In the genomic region with DNA sequence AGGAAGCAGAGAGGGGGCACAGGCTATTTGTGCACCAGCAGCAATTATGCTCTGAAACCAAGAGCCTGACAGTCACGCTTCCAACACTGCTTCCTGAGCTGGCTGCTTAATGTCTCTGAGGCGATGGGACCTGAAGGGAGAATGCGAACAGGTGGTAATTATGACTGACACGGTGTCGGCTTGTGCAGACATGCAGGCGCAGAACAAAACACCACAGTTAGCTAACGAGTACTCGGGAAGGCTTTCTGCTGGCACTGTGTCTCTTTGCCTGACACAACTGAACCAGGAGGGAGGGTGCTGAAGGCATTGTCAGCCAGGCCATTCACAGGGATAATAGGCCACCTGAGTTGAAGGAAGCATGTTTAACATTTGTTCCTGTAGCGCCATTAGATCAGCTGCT, we compare ENCODE assay signal across 21 mouse cellular contexts.
A peak's percentile ranks its signal among the peaks of the same experiment; 100 is the strongest.
DNase-seq lines count a peak whose midpoint lies in the region; ATAC-seq and TF ChIP-seq lines count a peak whose summit lies in the region.
"Had no signal": no experiment of that assay in that cellular context is flagged by ENCODE, and none has a peak within 500 bp of the region (broad histone marks: within the 10 kb centered on the region; RNA-seq: fewer than 3 reads in every experiment).

No protein-coding gene starts in this region.

- no peaks in the 10 kb centered on the region for H3K9me3 ChIP-seq in forebrain, embryonic 14.5 days (replicated peaks; ENCODE audit: control insufficient read depth, low read length)
- no peaks in the 10 kb centered on the region for H3K9me3 ChIP-seq in forebrain, embryonic 15.5 days
- H3K9me3 ChIP-seq in midbrain, postnatal 0 days (ENCODE audit: low read length), result no peaks in the 10 kb centered on the region
- no peaks in the 10 kb centered on the region for H3K9me3 ChIP-seq in midbrain, embryonic 13.5 days
- H3K9me3 ChIP-seq in embryonic facial prominence, embryonic 10.5 days, result no peaks in the 10 kb centered on the region
- H3K9me3 ChIP-seq: limb, embryonic 12.5 days; liver, embryonic 13.5 days had no signal

- DNase-seq in forebrain, embryonic 14.5 days (ENCODE audit: low spot score), result peak; percentile 61
- DNase-seq in midbrain, postnatal 0 days (ENCODE audit: low spot score), result peak; percentile 12
- peak; percentile 34 for DNase-seq in embryonic facial prominence, embryonic 10.5 days (ENCODE audit: low spot score)
- DNase-seq in retina, embryonic 14.5 days (ENCODE audit: low spot score), result peak; percentile 6
- DNase-seq in gastrocnemius, adult 18-20 months (ENCODE audit: low spot score), result no peak
- DNase-seq in thymus, adult 18-20 months, result no peak
- DNase-seq: cerebellum, adult 9-10 months; gastrocnemius, postnatal 36 days; kidney, adult 2 months; kidney, postnatal 25 days; liver, embryonic 13.5 days; lung, embryonic 14.5 days; lung, postnatal 4 days; right cerebral cortex, postnatal 25 days; thymus, postnatal 14 days had no signal

- no peak for TF ChIP-seq CTCF in midbrain, postnatal 0 days (IDR thresholded peaks at IDR 0.05)

- no peaks in the 10 kb centered on the region for H3K36me3 ChIP-seq in forebrain, embryonic 14.5 days (ENCODE audit: control insufficient read depth, insufficient read depth, low read length)
- H3K36me3 ChIP-seq in forebrain, embryonic 15.5 days, result no peaks in the 10 kb centered on the region
- no peaks in the 10 kb centered on the region for H3K36me3 ChIP-seq in midbrain, postnatal 0 days (ENCODE audit: insufficient read depth, low read length)
- H3K36me3 ChIP-seq in midbrain, embryonic 13.5 days, result no peaks in the 10 kb centered on the region
- H3K36me3 ChIP-seq in embryonic facial prominence, embryonic 10.5 days (replicated peaks), result no peaks in the 10 kb centered on the region
- H3K36me3 ChIP-seq: limb, embryonic 12.5 days; liver, embryonic 13.5 days had no signal

- H3K27ac ChIP-seq in forebrain, embryonic 14.5 days (ENCODE audit: low read depth, low read length), result peak overlapping the region; percentile 29; the same call in 1 of the 2 replicates
- H3K27ac ChIP-seq in forebrain, embryonic 15.5 days (replicated peaks), result no peak overlapping the region
- H3K27ac ChIP-seq in midbrain, postnatal 0 days (ENCODE audit: low read depth, low read length), result no peak overlapping the region
- no peak overlapping the region for H3K27ac ChIP-seq in midbrain, embryonic 13.5 days
- no peak overlapping the region for H3K27ac ChIP-seq in embryonic facial prominence, embryonic 10.5 days (replicated peaks)
- H3K27ac ChIP-seq: left cerebral cortex, adult 2 months; limb, embryonic 12.5 days; liver, embryonic 13.5 days had no signal

- H3K9ac ChIP-seq in forebrain, embryonic 14.5 days (ENCODE audit: low read length), result no peak overlapping the region
- H3K9ac ChIP-seq in forebrain, embryonic 15.5 days (replicated peaks), result no peak overlapping the region
- no peak overlapping the region for H3K9ac ChIP-seq in midbrain, postnatal 0 days (replicated peaks; ENCODE audit: low read length, poor library complexity, severe bottlenecking)
- no peak overlapping the region for H3K9ac ChIP-seq in midbrain, embryonic 13.5 days (replicated peaks)
- H3K9ac ChIP-seq: limb, embryonic 12.5 days; liver, embryonic 13.5 days; lung, embryonic 14.5 days had no signal

- no peak overlapping the region for H3K4me2 ChIP-seq in forebrain, embryonic 14.5 days (ENCODE audit: low read length)
- H3K4me2 ChIP-seq in forebrain, embryonic 15.5 days (replicated peaks), result no peak overlapping the region
- no peak overlapping the region for H3K4me2 ChIP-seq in midbrain, postnatal 0 days (ENCODE audit: low read depth, low read length, poor library complexity, severe bottlenecking)
- H3K4me2 ChIP-seq in midbrain, embryonic 13.5 days (replicated peaks), result no peak overlapping the region
- H3K4me2 ChIP-seq: limb, embryonic 12.5 days; liver, embryonic 13.5 days; lung, embryonic 14.5 days had no signal

- H3K27me3 ChIP-seq in forebrain, embryonic 14.5 days (replicated peaks; ENCODE audit: control insufficient read depth, insufficient read depth, low read length), result no peaks in the 10 kb centered on the region
- no peaks in the 10 kb centered on the region for H3K27me3 ChIP-seq in forebrain, embryonic 15.5 days
- no peaks in the 10 kb centered on the region for H3K27me3 ChIP-seq in midbrain, postnatal 0 days (ENCODE audit: insufficient read depth, low read length)
- no peaks in the 10 kb centered on the region for H3K27me3 ChIP-seq in midbrain, embryonic 13.5 days
- H3K27me3 ChIP-seq in embryonic facial prominence, embryonic 10.5 days (replicated peaks; ENCODE audit: low read depth, poor library complexity, severe bottlenecking), result no peaks in the 10 kb centered on the region
- H3K27me3 ChIP-seq: CH12.LX; limb, embryonic 12.5 days; liver, embryonic 13.5 days had no signal

- H3K4me1 ChIP-seq in forebrain, embryonic 14.5 days (ENCODE audit: control insufficient read depth, insufficient read depth, low read length), result peaks cover 6% of the 10 kb centered on the region; the same call in 1 of the 2 replicates
- peaks cover 8% of the 10 kb centered on the region for H3K4me1 ChIP-seq in forebrain, embryonic 15.5 days
- no peaks in the 10 kb centered on the region for H3K4me1 ChIP-seq in midbrain, postnatal 0 days (ENCODE audit: insufficient read depth, low read length)
- peaks cover 4% of the 10 kb centered on the region; the same call in 1 of the 2 replicates for H3K4me1 ChIP-seq in midbrain, embryonic 13.5 days (replicated peaks)
- peaks cover 10% of the 10 kb centered on the region; the same call in 1 of the 2 replicates for H3K4me1 ChIP-seq in embryonic facial prominence, embryonic 10.5 days
- H3K4me1 ChIP-seq: limb, embryonic 12.5 days; liver, embryonic 13.5 days had no signal

- WGBS in forebrain, embryonic 14.5 days, result 17% methylated on average over 9 of the region's 9 CpGs
- WGBS in forebrain, embryonic 15.5 days, result 11% methylated on average over 9 of the region's 9 CpGs
- WGBS in midbrain, postnatal 0 days, result 51% methylated on average over 9 of the region's 9 CpGs
- 67% methylated on average over 9 of the region's 9 CpGs for WGBS in midbrain, embryonic 13.5 days
- 68% methylated on average over 9 of the region's 9 CpGs for WGBS in embryonic facial prominence, embryonic 10.5 days

- no peak overlapping the region for H3K4me3 ChIP-seq in forebrain, embryonic 14.5 days (ENCODE audit: low read depth, low read length)
- H3K4me3 ChIP-seq in forebrain, embryonic 15.5 days, result no peak overlapping the region
- H3K4me3 ChIP-seq in midbrain, postnatal 0 days (ENCODE audit: low read depth, low read length), result no peak overlapping the region
- no peak overlapping the region for H3K4me3 ChIP-seq in midbrain, embryonic 13.5 days (replicated peaks)
- H3K4me3 ChIP-seq in embryonic facial prominence, embryonic 10.5 days, result no peak overlapping the region
- H3K4me3 ChIP-seq: left cerebral cortex, adult 2 months; limb, embryonic 12.5 days; liver, embryonic 13.5 days; myocyte had no signal

- 0 out of 2 replicates have a peak, but pooled peaks have one; percentile 15 for ATAC-seq in forebrain, embryonic 14.5 days
- no peak for ATAC-seq in forebrain, embryonic 15.5 days (replicated peaks)
- ATAC-seq in midbrain, postnatal 0 days (ENCODE audit: low FRiP score), result no peak
- no peak for ATAC-seq in midbrain, embryonic 13.5 days

Comparison
In these comparisons a context has a peak if more than half of its experiments do, and no peak if none do; other contexts are left out.
1. DNase-seq: peak in forebrain, embryonic 14.5 days (single experiment), midbrain, postnatal 0 days (single experiment), embryonic facial prominence, embryonic 10.5 days (single experiment) and retina, embryonic 14.5 days (single experiment); none in gastrocnemius, adult 18-20 months (single experiment) and thymus, adult 18-20 months (0 of 2).